In genomic region chr4:129374219-129374755, GRCm38 (mm10) we compare ENCODE assay signal across 25 mouse cellular contexts. TPM values are rescaled to one million over a fixed set of nuclear protein-coding genes. Genes with fewer than 3 reads are reported as not detected.
DNase-seq lines count a peak whose midpoint lies in the region; ATAC-seq and TF ChIP-seq lines count a peak whose summit lies in the region.
"Had no signal": no experiment of that assay in that cellular context is flagged by ENCODE, and none has a peak within 500 bp of the region (broad histone marks: within the 10 kb centered on the region; RNA-seq: fewer than 3 reads in every experiment).

No protein-coding gene starts in this region.

- no peak for DNase-seq in limb, embryonic 10.5 days (ENCODE audit: low spot score)
- DNase-seq in ES-E14 (ENCODE audit: low read depth, low spot score): no peak
- DNase-seq in left cerebral cortex, postnatal 36 days (ENCODE audit: low spot score in 2 of 2): no peak
- no peak for DNase-seq in thymus, postnatal 10 days (ENCODE audit: low spot score in 2 of 2)
- DNase-seq: adrenal gland, postnatal 36 days; cerebellum, postnatal 10 days; gastrocnemius, adult 2 months; liver, postnatal 0 days; lung, postnatal 14 days; right cerebral cortex, adult 18-20 months; right cerebral cortex, postnatal 4 days; thymus, postnatal 36 days had no signal

- intact Hi-C loops in left cerebral cortex, postnatal 36 days (cut with DNase I): no loop called here

- WGBS in limb, embryonic 13.5 days: 51% methylated on average over 11 of the region's 11 CpGs
- WGBS in limb, embryonic 10.5 days: 50% methylated on average over 11 of the region's 11 CpGs
- 48% methylated on average over 11 of the region's 11 CpGs for WGBS in intestine, postnatal 0 days
- WGBS in stomach, embryonic 16.5 days: 49% methylated on average over 11 of the region's 11 CpGs
- whole genome bisulfite sequencing in kidney, embryonic 16.5 days: 65% methylated on average over 11 of the region's 11 CpGs

- no peaks in the 10 kb centered on the region for H3K9me3 ChIP-seq in limb, embryonic 13.5 days
- H3K9me3 ChIP-seq in limb, embryonic 10.5 days (replicated peaks): no peaks in the 10 kb centered on the region
- H3K9me3 ChIP-seq in ES-E14 (ENCODE audit: control insufficient read depth, insufficient read depth, low read depth, low read length): no peaks in the 10 kb centered on the region
- H3K9me3 ChIP-seq in intestine, postnatal 0 days (ENCODE audit: control insufficient read depth): no peaks in the 10 kb centered on the region
- no peaks in the 10 kb centered on the region for H3K9me3 ChIP-seq in stomach, embryonic 16.5 days (replicated peaks; ENCODE audit: control insufficient read depth, low read length)
- H3K9me3 ChIP-seq in kidney, embryonic 16.5 days (ENCODE audit: low read length): no peaks in the 10 kb centered on the region
- H3K9me3 ChIP-seq: forebrain, embryonic 12.5 days; hindbrain, embryonic 15.5 days; megakaryocyte, embryonic 14.5 days; neural tube, embryonic 13.5 days had no signal

- no peak for ATAC-seq in limb, embryonic 13.5 days (ENCODE audit: low FRiP score, low read depth)
- ATAC-seq in intestine, postnatal 0 days: peak; percentile 56
- ATAC-seq in stomach, embryonic 16.5 days (ENCODE audit: insufficient read depth, low FRiP score): peak; percentile 57; the same call in 1 of the 2 replicates
- no peak for ATAC-seq in kidney, embryonic 16.5 days (ENCODE audit: low FRiP score, low TSS enrichment)
- ATAC-seq: liver, postnatal 0 days; midbrain, embryonic 16.5 days had no signal

- no peaks in the 10 kb centered on the region for H3K36me3 ChIP-seq in limb, embryonic 13.5 days
- H3K36me3 ChIP-seq in limb, embryonic 10.5 days: no peaks in the 10 kb centered on the region
- no peaks in the 10 kb centered on the region for H3K36me3 ChIP-seq in ES-E14 (ENCODE audit: control insufficient read depth, insufficient read depth, low read length, poor library complexity, severe bottlenecking)
- H3K36me3 ChIP-seq in intestine, postnatal 0 days (ENCODE audit: control insufficient read depth, insufficient read depth): no peaks in the 10 kb centered on the region
- H3K36me3 ChIP-seq in stomach, embryonic 16.5 days (ENCODE audit: control insufficient read depth, insufficient read depth, low read length): no peaks in the 10 kb centered on the region
- H3K36me3 ChIP-seq in kidney, embryonic 16.5 days (ENCODE audit: insufficient read depth, low read length): no peaks in the 10 kb centered on the region
- H3K36me3 ChIP-seq: forebrain, embryonic 12.5 days; hindbrain, embryonic 15.5 days; neural tube, embryonic 13.5 days had no signal

- no peak overlapping the region for H3K9ac ChIP-seq in limb, embryonic 13.5 days
- H3K9ac ChIP-seq in ES-E14 (ENCODE audit: insufficient read depth, low read depth, low read length, poor library complexity, severe bottlenecking): peak overlapping the region; percentile 69; the same call in 1 of the 2 replicates
- no peak overlapping the region for H3K9ac ChIP-seq in intestine, postnatal 0 days (ENCODE audit: low read depth, low read length)
- no peak overlapping the region for H3K9ac ChIP-seq in stomach, embryonic 16.5 days (ENCODE audit: low read length)
- no peak overlapping the region for H3K9ac ChIP-seq in kidney, embryonic 16.5 days (replicated peaks; ENCODE audit: low read length)
- H3K9ac ChIP-seq: forebrain, embryonic 12.5 days; hindbrain, embryonic 15.5 days; liver, postnatal 0 days had no signal

- peaks cover 4% of the 10 kb centered on the region; the same call in 1 of the 2 replicates for H3K27me3 ChIP-seq in limb, embryonic 13.5 days
- peaks cover 49% of the 10 kb centered on the region for H3K27me3 ChIP-seq in limb, embryonic 10.5 days (ENCODE audit: low read depth, poor library complexity, severe bottlenecking)
- no peaks in the 10 kb centered on the region for H3K27me3 ChIP-seq in intestine, postnatal 0 days (replicated peaks; ENCODE audit: control insufficient read depth, insufficient read depth, low read length)
- no peaks in the 10 kb centered on the region for H3K27me3 ChIP-seq in stomach, embryonic 16.5 days (ENCODE audit: control insufficient read depth, insufficient read depth, low read length)
- no peaks in the 10 kb centered on the region for H3K27me3 ChIP-seq in kidney, embryonic 16.5 days (ENCODE audit: insufficient read depth, low read length)
- H3K27me3 ChIP-seq: hindbrain, embryonic 15.5 days had no signal

- H3K27ac ChIP-seq in limb, embryonic 13.5 days: no peak overlapping the region
- no peak overlapping the region for H3K27ac ChIP-seq in limb, embryonic 10.5 days
- H3K27ac ChIP-seq in ES-E14 (ENCODE audit: insufficient read depth, low read depth, low read length, poor library complexity, severe bottlenecking): peak overlapping the region; percentile 92; the same call in 1 of the 2 replicates
- H3K27ac ChIP-seq in intestine, postnatal 0 days (ENCODE audit: low read depth, low read length): peak overlapping the region; percentile 47; the same call in 1 of the 2 replicates
- peak overlapping the region; percentile 53 for H3K27ac ChIP-seq in stomach, embryonic 16.5 days (ENCODE audit: low read length)
- no peak overlapping the region for H3K27ac ChIP-seq in kidney, embryonic 16.5 days (ENCODE audit: low read length)
- H3K27ac ChIP-seq: forebrain, embryonic 12.5 days; gastrocnemius, adult 2 months; hindbrain, embryonic 15.5 days; kidney, postnatal 0 days; left cerebral cortex, adult 2 months; neural tube, embryonic 13.5 days had no signal

- H3K4me3 ChIP-seq in limb, embryonic 13.5 days: no peak overlapping the region
- no peak overlapping the region for H3K4me3 ChIP-seq in limb, embryonic 10.5 days
- peak overlapping the region; percentile 74 to 83 for H3K4me3 ChIP-seq in ES-E14 (ENCODE audit: insufficient read depth in 1 of 2, low read depth in 1 of 2, low read length in 2 of 2, poor library complexity in 1 of 2, severe bottlenecking in 1 of 2)
- H3K4me3 ChIP-seq in intestine, postnatal 0 days (ENCODE audit: low read depth, low read length): no peak overlapping the region
- H3K4me3 ChIP-seq in stomach, embryonic 16.5 days (replicated peaks; ENCODE audit: low read length): no peak overlapping the region
- no peak overlapping the region for H3K4me3 ChIP-seq in kidney, embryonic 16.5 days (ENCODE audit: low read length)
- H3K4me3 ChIP-seq: forebrain, embryonic 12.5 days; gastrocnemius, adult 2 months; hindbrain, embryonic 15.5 days; left cerebral cortex, adult 2 months; megakaryocyte, embryonic 14.5 days; myocyte; neural tube, embryonic 13.5 days had no signal

- TF ChIP-seq CTCF in intestine, postnatal 0 days (IDR thresholded peaks at IDR 0.05; ENCODE audit: low read depth): no peak

- in situ Hi-C loops in ES-E14 (cut with MboI; ENCODE audit: low sequenced_read_pairs in 2 of 2, unreplicated experiment in 2 of 2): no loop called here

- H3K4me2 ChIP-seq in limb, embryonic 13.5 days (replicated peaks): 0 out of 2 replicates have a peak overlapping the region, but pooled peaks have one; percentile 24
- peak overlapping the region; percentile 38 for H3K4me2 ChIP-seq in intestine, postnatal 0 days (replicated peaks; ENCODE audit: low read depth)
- no peak overlapping the region for H3K4me2 ChIP-seq in stomach, embryonic 16.5 days (ENCODE audit: low read depth, low read length)
- no peak overlapping the region for H3K4me2 ChIP-seq in kidney, embryonic 16.5 days (replicated peaks; ENCODE audit: low read depth, low read length)
- H3K4me2 ChIP-seq: hindbrain, embryonic 15.5 days; liver, embryonic 11.5 days; neural tube, embryonic 13.5 days had no signal

- peaks cover 17% of the 10 kb centered on the region for H3K4me1 ChIP-seq in limb, embryonic 13.5 days
- peaks cover 20% of the 10 kb centered on the region for H3K4me1 ChIP-seq in limb, embryonic 10.5 days
- peaks cover 6 to 7% of the 10 kb centered on the region in 2 experiments; a peak in 2 of 4 replicates for H3K4me1 ChIP-seq in ES-E14 (ENCODE audit: control insufficient read depth in 2 of 2, insufficient read depth in 2 of 2, low read length in 2 of 2, poor library complexity in 1 of 2)
- H3K4me1 ChIP-seq in intestine, postnatal 0 days (replicated peaks; ENCODE audit: control insufficient read depth, insufficient read depth, low read length): 0 out of 2 replicates have a peak, but pooled peaks cover 5% of the 10 kb centered on the region
- peaks cover 13% of the 10 kb centered on the region; the same call in 1 of the 2 replicates for H3K4me1 ChIP-seq in stomach, embryonic 16.5 days (ENCODE audit: control insufficient read depth, insufficient read depth, low read length)
- peaks cover 21% of the 10 kb centered on the region for H3K4me1 ChIP-seq in kidney, embryonic 16.5 days (ENCODE audit: insufficient read depth, low read length)

TF ChIP-seq in ES-E14, 5 proteins besides CTCF, POLR2A, EP300 and RAD21 (continues in another document):
- TF ChIP-seq CHD2 (IDR thresholded peaks at IDR 0.05; ENCODE audit: low read depth, low read length): no peak

RNA-seq across cellular contexts. Expression of gene Zbtb8a, which starts 3.6 kb away (rescaled TPM):
- 14.6 and 14.8 TPM in 2 replicates for polyA plus RNA-seq in limb, embryonic 13.5 days (2015; fragmentation: Nextera tagmentation; extraction: Ambion mirVana)
- 6.3 and 8.0 TPM in 2 replicates for polyA plus RNA-seq in limb, embryonic 10.5 days (2016; fragmentation: Nextera tagmentation; extraction: Ambion mirVana)
- 25.3 and 32.5 TPM in 2 replicates for total RNA-seq in ES-E14 (2012; rRNA removed)
- polyA plus RNA-seq in intestine, postnatal 0 days (2015; fragmentation: Nextera tagmentation; extraction: Ambion mirVana): 6.8 and 7.1 TPM in 2 replicates
- polyA plus RNA-seq in stomach, embryonic 16.5 days (2015; fragmentation: Nextera tagmentation; extraction: Ambion mirVana): 17.4 and 19.2 TPM in 2 replicates
- 17.2 and 18.4 TPM in 2 replicates for polyA plus RNA-seq in kidney, embryonic 16.5 days (2015; fragmentation: Nextera tagmentation; extraction: Ambion mirVana)
- 1 to 10 TPM; 4.7 to 6.5 TPM for total RNA-seq in left cerebral cortex, postnatal 36 days (2021)

RNA-seq across cellular contexts. Expression of gene Zbtb8os, which starts 38.8 kb away (rescaled TPM):
- polyA plus RNA-seq in limb, embryonic 13.5 days (2015; fragmentation: Nextera tagmentation; extraction: Ambion mirVana): 43.4 and 44.0 TPM in 2 replicates
- 49.5 and 50.3 TPM in 2 replicates for polyA plus RNA-seq in limb, embryonic 10.5 days (2016; fragmentation: Nextera tagmentation; extraction: Ambion mirVana)
- total RNA-seq in ES-E14 (2012; rRNA removed): 41.4 and 59.9 TPM in 2 replicates
- 92.9 and 94.5 TPM in 2 replicates for polyA plus RNA-seq in intestine, postnatal 0 days (2015; fragmentation: Nextera tagmentation; extraction: Ambion mirVana)
- polyA plus RNA-seq in stomach, embryonic 16.5 days (2015; fragmentation: Nextera tagmentation; extraction: Ambion mirVana): 44.4 and 46.6 TPM in 2 replicates
- 44.4 and 45.1 TPM in 2 replicates for polyA plus RNA-seq in kidney, embryonic 16.5 days (2015; fragmentation: Nextera tagmentation; extraction: Ambion mirVana)
- 10 to 100 TPM; 24.6 to 28.4 TPM for total RNA-seq in left cerebral cortex, postnatal 36 days (2021)

RNA-seq across cellular contexts. Expression of gene Rbbp4, which starts 39.1 kb away (rescaled TPM):
- polyA plus RNA-seq in limb, embryonic 13.5 days (2015; fragmentation: Nextera tagmentation; extraction: Ambion mirVana): 491 and 502 TPM in 2 replicates
- polyA plus RNA-seq in limb, embryonic 10.5 days (2016; fragmentation: Nextera tagmentation; extraction: Ambion mirVana): 561 and 589 TPM in 2 replicates
- 59.7 and 81.2 TPM in 2 replicates for total RNA-seq in ES-E14 (2012; rRNA removed)
- 159 and 175 TPM in 2 replicates for polyA plus RNA-seq in intestine, postnatal 0 days (2015; fragmentation: Nextera tagmentation; extraction: Ambion mirVana)
- polyA plus RNA-seq in stomach, embryonic 16.5 days (2015; fragmentation: Nextera tagmentation; extraction: Ambion mirVana): 287 and 291 TPM in 2 replicates
- 383 and 405 TPM in 2 replicates for polyA plus RNA-seq in kidney, embryonic 16.5 days (2015; fragmentation: Nextera tagmentation; extraction: Ambion mirVana)
- total RNA-seq in left cerebral cortex, postnatal 36 days (2021): 100 to 1,000 TPM; 115 to 123 TPM

Comparison
In these comparisons a context has a peak if more than half of its experiments do, and no peak if none do; other contexts are left out.
1. ATAC-seq: peak in intestine, postnatal 0 days (single experiment) and stomach, embryonic 16.5 days (single experiment); none in limb, embryonic 13.5 days (single experiment) and kidney, embryonic 16.5 days (single experiment).
2. H3K27ac ChIP-seq: peak in ES-E14 (single experiment), intestine, postnatal 0 days (single experiment) and stomach, embryonic 16.5 days (single experiment); none in limb, embryonic 13.5 days (single experiment), limb, embryonic 10.5 days (single experiment) and kidney, embryonic 16.5 days (single experiment).
3. H3K4me2 ChIP-seq: peak in limb, embryonic 13.5 days (single experiment) and intestine, postnatal 0 days (single experiment); none in stomach, embryonic 16.5 days (single experiment) and kidney, embryonic 16.5 days (single experiment).
4. H3K4me3 ChIP-seq: peak in ES-E14 (2 of 2); none in limb, embryonic 13.5 days (single experiment), limb, embryonic 10.5 days (single experiment), intestine, postnatal 0 days (single experiment), stomach, embryonic 16.5 days (single experiment) and kidney, embryonic 16.5 days (single experiment).